Mouse (Mus musculus) intestine, postnatal 0 days (tissue): ENCODE results near the gene Myom1. TPM values are rescaled to one million over a fixed set of nuclear protein-coding genes. Genes with fewer than 3 reads are reported as not detected.
A peak's percentile ranks its signal among the peaks of the same experiment; 100 is the strongest.

ENCODE experiments used
- ATAC-seq: fragments of 200-750 bp; cut with Nextera tagmentation; 2 replicates; pipeline ENCODE4 v1.8.0; 2017; ENCODE audit warnings: mild to moderate bottlenecking, moderate TSS enrichment, moderate library complexity
- H3K27ac ChIP-seq: fragments of 300-500 bp; sonication (generic); 2 replicates; pipeline ENCODE4 v1.5.1; 2014; ENCODE audit warnings: mild to moderate bottlenecking, low read depth, low read length, moderate library complexity
- H3K27me3 ChIP-seq: fragments of 300-500 bp; sonication (generic); replicated peaks from 2 replicates; pipeline ENCODE4 v1.6.1; 2014; ENCODE audit warnings: low read length, mixed read lengths; ENCODE audit not compliant: control insufficient read depth, insufficient read depth
- H3K36me3 ChIP-seq: fragments of 300-500 bp; sonication (generic); 2 replicates; pipeline ENCODE4 v1.6.1; 2014; ENCODE audit warnings: mild to moderate bottlenecking, moderate library complexity; ENCODE audit not compliant: control insufficient read depth, insufficient read depth
- H3K4me1 ChIP-seq: fragments of 300-500 bp; sonication (generic); replicated peaks from 2 replicates; pipeline ENCODE4 v1.6.1; 2014; ENCODE audit warnings: antibody characterized with exemption, low read length, mixed read lengths; ENCODE audit not compliant: control insufficient read depth, insufficient read depth
- H3K4me2 ChIP-seq: fragments of 300-500 bp; sonication (generic); replicated peaks from 2 replicates; pipeline ENCODE4 v1.6.1; 2014; ENCODE audit warnings: low read depth, mild to moderate bottlenecking, moderate library complexity
- H3K4me3 ChIP-seq: fragments of 300-500 bp; sonication (generic); 2 replicates; pipeline ENCODE4 v1.5.1; 2014; ENCODE audit warnings: low read depth, low read length
- H3K9ac ChIP-seq: fragments of 300-500 bp; sonication (generic); 2 replicates; pipeline ENCODE4 v1.6.1; 2014; ENCODE audit warnings: mild to moderate bottlenecking, low read depth, low read length
- H3K9me3 ChIP-seq: fragments of 300-500 bp; sonication (generic); 2 replicates; pipeline ENCODE4 v1.6.1; 2016; ENCODE audit warnings: mixed run types; ENCODE audit not compliant: control insufficient read depth
- CTCF ChIP-seq: sonication (generic); IDR thresholded peaks from 2 replicates; pipeline ENCODE4 v1.5.1; 2016; ENCODE audit warnings: low read depth, mild to moderate bottlenecking, control low read depth, antibody characterized with exemption, moderate library complexity
- WGBS: fragments of 180-500 bp; shearing (Covaris S2); extraction: QIAGEN DNeasy Blood & Tissue Kit; methylation state at CpG from one replicate; pipeline ENCODE4 v1.1.7; 2014; 5-methylcytosine and 5-hydroxymethylcytosine counted together
- polyA plus RNA-seq: library from polyadenylated mRNA; unstranded; fragments of >200 nt; fragmentation: Nextera tagmentation; extraction: Ambion mirVana; gene quantifications from 2 replicates; pipeline ENCODE4 v1.2.1, GENCODE M21; 2015

Gene Myom1
- polyA plus RNA-seq, 1 experiment from 2014 or later = 8.9 TPM

DNA sequence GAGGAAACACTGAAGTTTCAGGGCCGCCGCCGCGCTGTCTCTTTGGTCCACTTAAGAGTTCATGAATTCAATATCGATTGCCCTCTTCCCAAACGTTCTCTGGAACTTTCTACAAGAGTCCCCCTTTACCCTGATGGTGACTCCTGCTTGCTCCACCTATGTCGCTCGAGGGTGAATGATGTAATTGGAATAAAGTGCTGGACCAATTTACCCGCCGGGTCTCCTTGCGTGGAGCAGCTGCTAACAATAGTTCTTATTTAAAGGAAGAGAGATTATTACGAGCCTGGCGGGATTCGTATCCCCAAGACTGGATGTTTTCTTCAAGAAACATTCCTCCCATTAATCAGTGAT is 286 bp downstream of the Myom1 start, which contains the start of gene Myl12a:
Gene Myl12a, minus strand, starts transcription at position 135 of the 351 bp plus-strand sequence.
- peak within 1 kb of the TSS; percentile 97 for H3K4me3 ChIP-seq
- no peaks in the 10 kb centered on the region for H3K27me3 ChIP-seq
- peak within 1 kb of the TSS; percentile 100 for H3K27ac ChIP-seq
- peak; percentile 18 for ATAC-seq
- no peaks in the 10 kb centered on the region for H3K4me1 ChIP-seq
- WGBS = 3% methylated on average over 14 of the region's 14 CpGs
- H3K9ac ChIP-seq = peak within 1 kb of the TSS; percentile 99
- peak within 1 kb of the TSS; percentile 69 for H3K4me2 ChIP-seq
- no peaks in the 10 kb centered on the region for H3K36me3 ChIP-seq
- no peaks in the 10 kb centered on the region for H3K9me3 ChIP-seq
- TF ChIP-seq CTCF = no peak

DNA sequence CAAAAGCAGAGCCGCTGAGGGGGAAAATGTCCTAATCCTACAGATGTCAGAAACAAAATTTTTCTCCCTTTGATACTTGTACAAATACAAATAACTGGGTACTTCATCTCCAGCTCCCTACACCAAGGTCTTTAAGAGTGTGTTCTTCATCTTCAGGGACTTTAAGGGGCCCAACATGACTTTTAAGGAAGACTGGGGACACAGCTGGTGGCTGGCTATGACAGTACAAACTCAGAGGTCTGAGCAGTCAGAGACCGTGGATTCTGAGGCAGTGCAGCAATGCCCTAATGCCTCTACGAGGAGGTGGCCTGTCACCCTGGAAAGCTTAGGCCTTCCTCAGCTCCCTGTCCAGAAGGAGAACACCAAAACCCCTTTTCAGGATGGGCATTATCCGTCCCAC is 679 bp downstream of the Myom1 start:
- H3K36me3 ChIP-seq = no peaks in the 10 kb centered on the region
- H3K4me1 ChIP-seq = no peaks in the 10 kb centered on the region
- H3K9me3 ChIP-seq = no peaks in the 10 kb centered on the region
- H3K27me3 ChIP-seq = no peaks in the 10 kb centered on the region
- H3K27ac ChIP-seq = peak overlapping the region; percentile 100; the same call in 1 of the 2 replicates
- TF ChIP-seq CTCF = no peak
- 33% methylated on average over 4 of the region's 4 CpGs for WGBS
- no peak for ATAC-seq
- peak overlapping the region; percentile 69 for H3K4me2 ChIP-seq
- H3K4me3 ChIP-seq = peak overlapping the region; percentile 97; the same call in 1 of the 2 replicates
- H3K9ac ChIP-seq = no peak overlapping the region; the same call in 1 of the 2 replicates

DNA sequence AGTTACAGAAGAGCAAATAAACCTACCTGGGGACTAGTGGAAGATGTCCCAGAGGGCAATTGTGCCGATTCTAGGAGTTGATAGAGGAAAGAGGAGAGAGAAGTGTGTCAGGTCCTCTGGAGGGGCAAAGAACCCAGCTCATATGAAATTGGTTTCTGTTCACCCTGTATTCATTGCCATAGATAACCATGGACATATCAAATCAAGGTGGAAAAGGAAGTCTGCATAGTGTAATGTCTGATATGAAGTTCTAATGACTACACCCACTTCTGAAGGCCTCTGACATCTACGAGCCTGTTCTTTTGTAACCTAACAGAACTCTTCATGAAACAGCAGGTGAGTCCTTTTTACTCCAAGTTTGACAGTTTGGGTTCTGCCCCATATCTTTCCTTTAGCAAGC is 1.3 kb downstream of the Myom1 start:
- H3K9ac ChIP-seq = no peak overlapping the region
- no peak overlapping the region; the same call in 1 of the 2 replicates for H3K27ac ChIP-seq
- 48% methylated on average over 2 of the region's 2 CpGs for WGBS

DNA sequence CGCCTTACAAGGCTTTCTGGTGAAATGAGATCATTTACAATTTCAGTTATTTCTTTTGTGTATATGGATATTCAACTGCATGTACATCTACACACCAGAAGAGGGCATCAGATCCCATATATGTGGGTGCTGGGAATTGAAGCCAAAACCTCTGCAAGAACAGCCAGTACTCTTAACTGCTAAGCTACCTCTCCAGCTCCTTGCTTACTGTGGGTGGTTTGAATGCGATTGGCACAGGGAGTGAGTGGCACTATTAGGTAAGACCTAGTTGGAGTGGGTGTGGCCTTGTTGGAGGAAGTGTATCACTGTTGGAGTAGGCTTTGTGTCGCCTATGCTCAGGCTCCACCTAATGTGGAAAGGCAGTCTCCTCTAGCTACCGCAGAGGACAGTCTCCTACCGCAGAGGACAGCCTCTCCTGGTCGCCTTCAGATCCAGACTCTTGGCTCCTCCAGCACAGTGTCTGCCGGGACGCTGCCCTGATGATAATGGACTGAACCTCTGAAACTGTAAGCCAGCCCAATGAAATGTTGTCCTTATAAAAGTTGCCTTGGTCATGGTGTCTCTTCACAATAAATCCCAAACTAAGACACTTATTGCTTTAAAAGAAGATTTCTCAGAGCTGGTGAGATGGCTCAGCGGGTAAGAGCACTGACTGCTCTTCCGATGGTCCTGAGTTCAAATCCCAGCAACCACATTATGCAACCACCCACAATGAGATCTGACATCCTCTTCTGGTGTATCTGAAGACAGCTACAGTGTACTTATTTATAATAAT is 1.9 kb downstream of the Myom1 start:
- 0 out of 2 replicates have a peak, but pooled peaks have one; percentile 9 for ATAC-seq
- Histone ChIP-seq H3K9me3 (no peaks in the 10 kb centered on the region), H3K27ac (no peak overlapping the region; the same call in 1 of the 2 replicates), H3K4me2 (no peak overlapping the region), H3K4me3 (no peak overlapping the region), H3K9ac (no peak overlapping the region), H3K4me1 (no peaks in the 10 kb centered on the region), H3K27me3 (no peaks in the 10 kb centered on the region), H3K36me3 (no peaks in the 10 kb centered on the region)
- WGBS = 88% methylated on average over 10 of the region's 10 CpGs
- TF ChIP-seq CTCF = peak; percentile 49

More for the DNA sequence above, 1.3 kb downstream of the Myom1 start:
- Histone ChIP-seq H3K4me1 (no peaks in the 10 kb centered on the region), H3K4me2 (peak overlapping the region; percentile 69; the same call in 1 of the 2 replicates), H3K27me3 (no peaks in the 10 kb centered on the region), H3K4me3 (no peak overlapping the region), H3K36me3 (no peaks in the 10 kb centered on the region), H3K9me3 (no peaks in the 10 kb centered on the region)
- ATAC-seq = no peak
- no peak for TF ChIP-seq CTCF

DNA sequence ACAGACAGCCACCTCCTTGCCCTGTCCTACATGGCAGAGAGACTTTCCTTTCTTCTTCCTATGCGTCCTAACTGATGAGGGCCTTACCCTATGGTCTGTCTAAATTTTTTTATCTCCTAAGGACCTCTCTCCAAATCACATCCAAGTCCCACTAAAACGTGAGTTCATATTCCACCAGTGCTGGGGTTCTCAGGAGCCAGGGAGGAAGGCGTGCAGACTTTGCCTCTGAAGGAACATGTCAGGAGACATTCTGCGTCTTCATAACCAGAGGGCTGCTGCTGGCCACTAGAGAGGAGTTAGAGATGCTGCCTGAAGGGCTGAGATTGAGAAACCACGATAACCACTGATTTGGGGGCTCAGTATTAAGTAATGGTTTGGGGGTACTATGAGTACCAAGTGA is 4.5 kb downstream of the Myom1 start:
- Histone ChIP-seq H3K4me3 (no peak overlapping the region), H3K27ac (no peak overlapping the region), H3K9me3 (no peaks in the 10 kb centered on the region), H3K36me3 (no peaks in the 10 kb centered on the region), H3K9ac (no peak overlapping the region), H3K4me1 (no peaks in the 10 kb centered on the region), H3K4me2 (no peak overlapping the region), H3K27me3 (no peaks in the 10 kb centered on the region)
- no peak for TF ChIP-seq CTCF
- 92% methylated on average over 5 of the region's 5 CpGs for WGBS
- ATAC-seq = no peak

DNA sequence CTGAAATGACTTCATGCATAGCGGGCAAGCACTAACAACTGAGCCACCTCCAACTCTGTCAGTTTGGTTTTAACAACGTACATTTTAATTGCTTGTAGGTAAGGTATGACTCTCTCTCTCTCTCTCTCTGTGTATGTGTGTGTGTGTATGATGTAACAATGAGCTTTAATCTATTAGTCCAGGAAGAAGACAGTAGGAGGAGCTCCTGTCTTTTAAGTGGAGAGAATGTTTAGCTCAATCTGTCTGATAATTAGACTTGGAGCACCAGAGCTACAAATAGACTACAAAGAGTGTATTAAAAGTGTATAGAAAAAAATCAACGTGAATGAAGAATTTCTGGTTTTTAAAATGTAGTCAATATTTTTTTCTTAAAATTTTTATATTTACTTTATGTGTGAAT is 6.2 kb downstream of the Myom1 start:
- no peaks in the 10 kb centered on the region for H3K27me3 ChIP-seq
- 81% methylated on average over 3 of the region's 3 CpGs for WGBS
- no peak overlapping the region for H3K4me2 ChIP-seq
- no peaks in the 10 kb centered on the region for H3K36me3 ChIP-seq
- no peak overlapping the region for H3K4me3 ChIP-seq
- H3K27ac ChIP-seq = no peak overlapping the region
- H3K9ac ChIP-seq = no peak overlapping the region
- H3K9me3 ChIP-seq = no peaks in the 10 kb centered on the region
- no peaks in the 10 kb centered on the region for H3K4me1 ChIP-seq
- no peak for ATAC-seq
- 0 out of 2 replicates have a peak, but pooled peaks have one; percentile 24 for TF ChIP-seq CTCF
